Mouse (Mus musculus) kidney, adult 11 months (tissue): ENCODE measurements at regions not wholly inside any gene's neighbourhood (a gene's known extent, or its start where the extent isn't known, plus 50 kb on each side); places are given as distances from the start of the nearest gene placed in this dataset.

ENCODE experiments used
- DNase-seq: peaks from one replicate; pipeline ENCODE4 v3.0.0; 2022

GRCm38 (mm10) chr11:112480360-112480759 is 301.7 kb upstream of the Sox9 start:
- DNase-seq, result no peak

GRCm38 (mm10) chr11:112501781-112502180 is 280.2 kb upstream of the Sox9 start:
- no peak for DNase-seq

GRCm38 (mm10) chr11:112519076-112519475 is 262.9 kb upstream of the Sox9 start:
- DNase-seq, result no peak

GRCm38 (mm10) chr11:112524983-112525382 is 257.0 kb upstream of the Sox9 start:
- no peak for DNase-seq

- no peak for DNase-seq
These were observed 239.5 kb upstream of the Sox9 start for GRCm38 (mm10) chr11:112542573-112542972.

GRCm38 (mm10) chr11:112543473-112543872 is 238.6 kb upstream of the Sox9 start:
- no peak for DNase-seq

- DNase-seq, result no peak
These were observed 236.6 kb upstream of the Sox9 start for GRCm38 (mm10) chr11:112545231-112546010.

- no peak for DNase-seq
These were observed 235.9 kb upstream of the Sox9 start for GRCm38 (mm10) chr11:112546162-112546561.

- DNase-seq, result no peak
These were observed 229.2 kb upstream of the Sox9 start for GRCm38 (mm10) chr11:112552838-112553237.

GRCm38 (mm10) chr11:112563027-112563426 is 219.0 kb upstream of the Sox9 start:
- DNase-seq, result no peak

- no peak for DNase-seq
These were observed 217.3 kb upstream of the Sox9 start for GRCm38 (mm10) chr11:112564706-112565215.

- no peak for DNase-seq
These were observed 216.0 kb upstream of the Sox9 start for GRCm38 (mm10) chr11:112566071-112566470.

GRCm38 (mm10) chr11:112587386-112587785 is 194.6 kb upstream of the Sox9 start:
- DNase-seq, result no peak

GRCm38 (mm10) chr11:112588088-112588487 is 193.9 kb upstream of the Sox9 start:
- DNase-seq, result no peak

GRCm38 (mm10) chr11:112590214-112590613 is 191.8 kb upstream of the Sox9 start:
- DNase-seq, result no peak

- no peak for DNase-seq
These were observed 189.5 kb upstream of the Sox9 start for GRCm38 (mm10) chr11:112592411-112593020.

- DNase-seq, result no peak
These were observed 188.2 kb upstream of the Sox9 start for GRCm38 (mm10) chr11:112593821-112594220.

- DNase-seq, result no peak
These were observed 174.7 kb upstream of the Sox9 start for GRCm38 (mm10) chr11:112607359-112607758.

- no peak for DNase-seq
These were observed 172.7 kb upstream of the Sox9 start for GRCm38 (mm10) chr11:112609277-112609676.

- no peak for DNase-seq
These were observed 171.0 kb upstream of the Sox9 start for GRCm38 (mm10) chr11:112611073-112611472.

- no peak for DNase-seq
These were observed 166.4 kb upstream of the Sox9 start for GRCm38 (mm10) chr11:112615629-112616028.

GRCm38 (mm10) chr11:112616942-112617341 is 165.1 kb upstream of the Sox9 start:
- DNase-seq, result no peak

- no peak for DNase-seq
These were observed 161.1 kb upstream of the Sox9 start for GRCm38 (mm10) chr11:112620916-112621315.

- DNase-seq, result no peak
These were observed 160.5 kb upstream of the Sox9 start for GRCm38 (mm10) chr11:112621385-112622120.
